Mouse (Mus musculus) kidney, postnatal 14 days (tissue): Measurements from ENCODE around the gene P2rx1.
A peak's percentile ranks its signal among the peaks of the same experiment; 100 is the strongest.

Experiments used
- DNase-seq: peaks from one replicate; pipeline ENCODE4 v3.0.0; 2022; ENCODE audit warnings: mixed read lengths

Gene P2rx1

DNA sequence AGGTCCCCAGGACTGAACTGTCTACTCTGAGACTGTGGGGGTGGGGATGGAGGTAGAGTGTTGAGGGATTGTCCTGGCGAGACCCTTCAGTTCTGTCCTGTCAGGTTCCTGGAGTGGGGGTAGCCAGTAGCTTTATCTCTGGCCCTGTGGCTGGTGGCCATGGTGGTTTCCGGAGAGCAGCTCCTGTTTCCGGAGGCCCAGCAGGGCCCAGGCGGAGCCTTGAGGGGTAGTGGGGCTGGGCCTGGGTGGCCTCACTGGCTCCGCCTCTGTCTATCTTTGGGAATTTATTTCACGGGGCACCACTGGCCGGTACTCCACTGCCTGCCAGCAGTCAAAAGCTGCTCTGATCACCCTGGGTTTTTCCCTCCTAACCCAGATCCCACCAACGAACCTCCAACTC lies at the start of gene P2rx1:
P2rx1 (plus strand) TSS at position 333 of the 400 bp plus-strand sequence.
- DNase-seq = peak; percentile 48

- peak; percentile 64 for DNase-seq
Observed at GRCm38 (mm10) chr11:72951137-72952000, 47.5 kb upstream of the P2rx1 start.

- peak; percentile 67 for DNase-seq
Observed at GRCm38 (mm10) chr11:72952226-72952625, 46.7 kb upstream of the P2rx1 start.

DNA sequence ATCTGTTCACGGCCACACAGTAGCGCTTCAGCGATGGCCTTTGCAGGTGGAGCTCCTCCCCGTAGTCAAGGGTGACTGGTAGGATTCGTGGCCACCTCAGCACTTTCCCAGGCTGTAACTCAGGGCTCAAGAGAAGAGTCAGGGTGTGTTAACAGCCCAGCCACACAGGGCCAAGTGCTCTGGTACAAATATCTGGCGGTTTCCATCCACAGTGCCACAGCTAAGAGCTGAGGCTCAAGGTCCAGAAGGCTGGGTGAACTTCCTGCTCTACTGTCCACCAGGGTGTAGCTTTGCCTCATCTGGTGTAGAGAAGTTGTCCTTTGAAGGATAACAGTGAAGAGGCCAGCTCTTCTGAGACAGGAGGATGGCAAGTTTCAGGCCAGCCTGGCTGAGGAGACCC lies 46.2 kb upstream of the P2rx1 start:
- DNase-seq = no peak

GRCm38 (mm10) chr11:72953116-72953439 lies 45.8 kb upstream of the P2rx1 start:
- no peak for DNase-seq

DNA sequence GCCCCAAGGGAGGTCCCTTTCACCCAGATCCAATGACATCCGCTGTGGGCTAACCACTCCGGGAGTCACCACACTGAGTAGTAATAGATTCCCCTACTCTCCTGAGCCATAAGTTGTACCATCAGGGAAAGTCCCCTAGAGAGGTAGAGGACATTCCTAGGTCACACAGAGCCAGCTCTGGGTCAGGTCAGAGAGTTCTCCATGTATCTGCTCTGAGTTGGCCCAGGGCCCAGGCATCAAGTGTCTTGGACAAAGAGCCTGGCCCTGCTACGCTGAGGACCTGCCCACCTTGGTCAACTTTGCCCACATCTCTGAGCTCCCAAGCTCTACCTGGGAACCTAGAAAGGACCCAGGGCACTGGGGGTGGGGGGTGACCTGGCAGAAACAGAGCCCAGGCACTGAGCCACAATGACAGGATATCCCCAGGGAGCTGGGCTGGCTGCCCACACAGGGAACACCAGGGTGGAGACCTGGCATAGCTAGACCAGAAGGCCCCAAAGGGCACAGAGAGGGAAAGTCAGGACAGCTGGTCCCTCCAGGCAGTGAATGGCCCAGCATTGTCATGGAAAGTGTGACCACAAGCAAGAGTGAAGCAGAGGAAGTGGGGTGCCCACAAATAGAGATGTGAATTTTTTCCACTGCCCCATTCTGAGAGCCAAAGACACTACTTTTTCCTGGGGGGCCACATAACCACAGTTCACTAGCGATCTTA lies 45.3 kb upstream of the P2rx1 start:
- peak; percentile 76 for DNase-seq

GRCm38 (mm10) chr11:72954216-72954615 lies 44.7 kb upstream of the P2rx1 start:
- no peak for DNase-seq

DNA sequence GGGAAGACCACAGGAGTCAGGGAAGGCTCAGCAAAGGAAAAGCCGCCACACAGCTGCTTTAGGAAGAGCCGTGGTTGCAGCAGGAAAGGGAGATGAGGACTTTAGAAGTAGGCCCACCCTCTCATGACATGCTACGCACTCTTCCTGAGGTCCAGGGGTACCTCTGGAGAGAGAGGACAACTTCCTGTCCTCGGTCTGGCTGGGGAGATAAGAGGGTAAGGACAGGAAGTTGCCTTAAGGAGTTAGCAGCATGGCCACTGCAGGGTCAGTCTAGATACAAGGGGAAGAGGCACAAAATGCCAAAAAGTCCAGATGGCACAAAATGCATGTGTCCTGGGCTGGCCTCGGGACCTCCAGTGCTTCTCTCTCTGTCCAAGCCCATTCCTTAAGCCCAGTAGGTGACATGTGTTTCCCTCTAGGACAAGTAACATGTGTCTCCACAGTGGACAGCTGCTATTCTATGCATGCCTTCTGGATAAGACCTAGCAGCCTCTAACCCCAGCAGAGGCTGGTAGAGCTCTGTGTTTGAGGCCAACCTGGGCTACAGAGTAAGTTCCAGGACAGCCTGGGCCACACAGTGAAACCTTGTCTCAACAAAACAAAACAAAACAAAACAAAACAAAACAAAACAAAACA lies 43.4 kb upstream of the P2rx1 start:
- no peak for DNase-seq

DNA sequence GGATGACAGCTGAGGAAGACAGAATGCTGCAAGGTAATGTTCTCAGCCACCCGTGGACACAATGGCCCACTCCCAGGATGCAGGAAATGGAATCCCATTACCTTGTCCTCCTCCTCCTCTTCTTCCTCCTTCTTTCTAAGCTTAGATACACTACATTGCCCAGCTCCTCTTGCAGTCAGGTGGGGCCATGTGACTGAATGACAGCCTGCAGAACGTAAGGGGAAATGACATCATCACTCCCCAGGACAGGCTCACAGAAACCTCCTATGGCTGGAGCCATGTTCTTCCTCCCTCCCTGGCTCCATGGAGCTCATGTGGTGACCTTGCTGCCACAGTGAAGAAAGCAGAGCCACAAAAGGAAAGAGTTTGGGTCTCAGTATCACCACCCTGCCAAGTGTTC lies 41.6 kb upstream of the P2rx1 start:
- DNase-seq = no peak

GRCm38 (mm10) chr11:72959924-72960679 lies 38.8 kb upstream of the P2rx1 start:
- DNase-seq = no peak

GRCm38 (mm10) chr11:72960723-72961071 lies 38.2 kb upstream of the P2rx1 start:
- no peak for DNase-seq

GRCm38 (mm10) chr11:72961072-72961980 lies 37.6 kb upstream of the P2rx1 start, which contains the start of gene Atp2a3:
Gene Atp2a3 (plus strand): TSS chr11:72961169.
- DNase-seq = peak; percentile 48

DNA sequence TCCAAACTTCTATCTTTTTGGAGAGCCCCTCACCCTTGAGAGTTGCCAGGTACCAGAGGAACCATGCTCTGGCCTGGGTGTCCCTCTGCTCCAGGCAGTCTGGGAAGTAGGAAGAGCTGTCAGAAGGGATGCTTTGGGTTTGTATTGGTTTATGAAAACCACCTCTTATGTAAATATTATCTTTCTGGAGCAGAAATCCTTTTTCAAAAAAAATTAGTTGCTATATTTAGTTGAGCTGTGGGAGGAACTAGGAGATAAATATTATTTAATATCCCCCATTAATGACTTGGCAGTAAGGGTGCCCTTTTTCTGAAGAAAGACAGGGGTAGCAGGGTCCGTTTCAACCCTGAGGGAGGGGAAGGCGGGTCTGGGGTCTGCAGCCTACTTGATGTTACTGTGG lies 36.5 kb upstream of the P2rx1 start:
- no peak for DNase-seq

DNA sequence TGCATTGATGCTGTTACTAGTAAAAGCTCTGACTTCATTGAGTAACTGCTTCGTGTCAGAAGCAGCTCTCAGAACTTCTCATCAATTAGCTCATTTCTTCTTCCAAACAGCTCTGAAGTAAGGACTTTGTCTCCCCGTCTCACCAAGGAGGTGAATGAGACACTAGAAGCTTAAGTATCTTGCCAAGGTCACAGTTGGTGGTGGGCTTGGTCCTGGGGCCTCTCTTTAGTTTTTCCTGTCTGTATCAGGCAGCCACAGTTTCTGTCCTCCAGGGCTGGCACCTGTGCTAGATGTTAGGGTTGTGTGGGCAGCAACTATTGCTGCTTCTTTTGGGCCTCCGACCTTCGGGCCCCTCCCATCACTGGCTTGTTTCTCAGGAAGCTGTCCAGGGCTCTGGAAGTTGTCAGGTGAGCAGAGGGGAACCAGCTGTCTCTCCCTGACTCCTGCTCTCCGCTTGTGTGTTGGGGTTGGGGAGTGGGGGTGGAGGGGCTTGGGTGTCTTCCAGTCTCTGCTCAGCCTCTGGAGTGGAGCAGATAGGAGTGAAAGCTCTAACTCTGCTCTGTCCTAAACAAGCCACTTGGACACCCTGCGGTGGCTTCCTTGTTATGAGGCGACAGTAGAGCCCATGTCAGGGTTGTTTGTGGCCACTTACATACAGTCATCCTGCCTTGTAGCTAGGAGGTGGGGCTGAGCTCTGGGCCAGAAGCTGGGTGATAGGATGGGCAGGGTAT lies 35.7 kb upstream of the P2rx1 start:
- no peak for DNase-seq

- no peak for DNase-seq
Observed at GRCm38 (mm10) chr11:72963789-72964294, 35.1 kb upstream of the P2rx1 start.

GRCm38 (mm10) chr11:72974995-72975503 lies 23.9 kb upstream of the P2rx1 start:
- no peak for DNase-seq

DNA sequence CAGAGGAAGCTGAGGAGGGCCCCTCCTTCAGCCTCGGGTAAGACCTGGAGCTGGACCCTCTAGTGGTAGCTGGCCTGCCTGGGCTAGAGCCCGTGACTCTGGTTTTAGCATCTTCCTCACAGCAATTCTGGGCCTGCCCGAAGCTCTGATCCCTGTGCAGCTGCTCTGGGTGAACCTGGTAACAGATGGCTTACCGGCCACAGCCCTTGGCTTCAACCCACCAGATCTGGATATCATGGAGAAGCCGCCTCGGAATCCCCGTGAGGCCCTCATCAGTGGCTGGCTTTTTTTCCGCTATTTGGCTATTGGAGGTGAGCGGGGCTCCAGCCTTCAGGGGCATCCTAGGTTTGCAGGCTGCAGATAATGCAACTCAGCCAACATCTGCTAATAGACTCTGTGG lies 16.4 kb upstream of the P2rx1 start:
- no peak for DNase-seq

GRCm38 (mm10) chr11:72983283-72983682 lies 15.6 kb upstream of the P2rx1 start:
- no peak for DNase-seq

- no peak for DNase-seq
Observed at GRCm38 (mm10) chr11:72986745-72987144, 12.2 kb upstream of the P2rx1 start.

DNA sequence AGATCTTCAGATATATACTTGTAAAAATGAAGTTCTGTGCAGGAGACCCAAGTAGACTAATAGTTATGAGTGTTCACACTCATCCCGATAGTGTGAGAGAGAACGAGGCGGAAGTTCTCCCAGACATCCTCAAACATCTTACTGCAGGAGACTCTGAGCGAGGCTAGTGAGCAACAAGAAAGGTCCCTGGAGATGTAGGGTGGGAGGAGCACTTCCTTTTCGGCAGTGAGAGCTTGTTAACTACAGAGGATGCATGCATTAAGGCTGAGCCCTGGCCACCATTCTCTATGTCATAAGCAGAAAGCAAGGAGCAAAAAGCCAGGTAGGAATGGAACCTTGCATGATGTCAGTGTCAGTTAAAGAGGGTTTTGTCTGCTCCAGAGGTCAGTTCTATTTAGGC lies 11.7 kb upstream of the P2rx1 start:
- DNase-seq = no peak

DNA sequence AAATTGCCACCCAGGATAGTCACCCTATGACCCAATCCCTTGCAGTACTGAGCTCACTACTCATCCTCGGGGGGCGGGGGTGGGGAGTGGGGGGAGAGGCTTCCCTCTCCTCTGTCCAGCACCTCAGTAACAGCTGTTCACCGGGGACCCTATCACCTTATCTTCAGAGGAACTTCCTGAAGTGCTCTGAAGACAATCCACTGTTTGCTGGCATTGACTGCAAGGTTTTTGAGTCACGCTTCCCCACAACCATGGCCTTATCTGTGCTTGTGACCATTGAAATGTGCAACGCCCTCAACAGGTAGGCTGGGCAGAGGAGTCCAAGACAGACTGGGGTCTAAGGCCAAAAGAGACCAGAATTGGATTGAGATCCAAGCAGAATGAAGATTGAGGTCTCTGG lies 11.1 kb upstream of the P2rx1 start:
- DNase-seq = no peak
